In genomic region chr14:20916625-20917612, GRCm38 (mm10) we compare ENCODE assay signal across 1 mouse cellular context.
TF ChIP-seq lines count a peak whose summit lies in the region.

No protein-coding gene starts in this region.

TF ChIP-seq in MEL, 35 proteins besides CTCF, POLR2A, EP300 and RAD21 (continued from another document):
- TF ChIP-seq SIN3A (IDR thresholded peaks at IDR 0.05; ENCODE audit: low read length) (peak; percentile 71), MAFK (IDR thresholded peaks at IDR 0.05; ENCODE audit: borderline replicate concordance, low read depth, low read length) (0 out of 2 replicates have a peak, but pooled peaks have one; percentile 19), POLR2AphosphoS2 (IDR thresholded peaks at IDR 0.05; ENCODE audit: low read length) (no peak), TAL1 (IDR thresholded peaks at IDR 0.05; ENCODE audit: low read length) (peak; percentile 44), ZC3H11A (IDR thresholded peaks at IDR 0.05; ENCODE audit: low read depth, low read length) (no peak), NRF1 (IDR thresholded peaks at IDR 0.05; ENCODE audit: insufficient read depth, low read depth, low read length, poor library complexity, severe bottlenecking) (no peak), ZMIZ1 (IDR thresholded peaks at IDR 0.05; ENCODE audit: low read depth, low read length) (no peak), MAZ (IDR thresholded peaks at IDR 0.05; ENCODE audit: low read depth, low read length) (no peak), MAX (IDR thresholded peaks at IDR 0.05; ENCODE audit: low read length) (0 out of 2 replicates have a peak, but pooled peaks have one; percentile 10), NELFE (IDR thresholded peaks at IDR 0.05; ENCODE audit: low read depth, low read length) (no peak), UBTF (IDR thresholded peaks at IDR 0.05; ENCODE audit: borderline replicate concordance, insufficient read depth, low read depth, low read length) (no peak), TCF12 (IDR thresholded peaks at IDR 0.05; ENCODE audit: low read depth, low read length) (peak; percentile 94), TBP (IDR thresholded peaks at IDR 0.05; ENCODE audit: low read depth, low read length) (no peak), BHLHE40 (IDR thresholded peaks at IDR 0.05; ENCODE audit: borderline replicate concordance, low read depth, low read length) (peak; percentile 96), USF2 (IDR thresholded peaks at IDR 0.05; ENCODE audit: borderline replicate concordance in 1 of 2, insufficient read depth in 1 of 2, low read depth in 1 of 2, low read length in 2 of 2) (no peak), MYB (IDR thresholded peaks at IDR 0.05; ENCODE audit: low read depth, low read length) (peak; percentile 39; the same call in 1 of the 2 replicates), POLR2AphosphoS5 (IDR thresholded peaks at IDR 0.05; ENCODE audit: borderline replicate concordance, low read depth, low read length) (no peak), CHD1 (IDR thresholded peaks at IDR 0.05; ENCODE audit: low read depth, low read length) (0 out of 2 replicates have a peak, but pooled peaks have one; percentile 33), MYC (IDR thresholded peaks at IDR 0.05; ENCODE audit: low read depth, low read length) (no peak), JUND (IDR thresholded peaks at IDR 0.05; ENCODE audit: low read depth, low read length) (no peak), ZNF384 (IDR thresholded peaks at IDR 0.05; ENCODE audit: low read depth, low read length) (peak; percentile 45; the same call in 1 of the 2 replicates)
TF ChIP-seq in MEL: peak in this region for 16.
